Mouse (Mus musculus) kidney, embryonic 14.5 days (tissue): Measurements from ENCODE around the gene Hs1bp3. TPM values are rescaled to one million over a fixed set of nuclear protein-coding genes. Genes with fewer than 3 reads are reported as not detected.
A peak's percentile ranks its signal among the peaks of the same experiment; 100 is the strongest.

Source experiments
- ATAC-seq: fragments of 200-750 bp; cut with Nextera tagmentation; 2 replicates; pipeline ENCODE4 v1.8.0; 2017; ENCODE audit warnings: moderate number of reproducible peaks, mild to moderate bottlenecking, moderate TSS enrichment, moderate library complexity; ENCODE audit not compliant: low FRiP score, low TSS enrichment
- H3K27ac ChIP-seq: fragments of 300-500 bp; sonication (generic); 2 replicates; pipeline ENCODE4 v1.5.1; 2014; ENCODE audit warnings: low read depth, mild to moderate bottlenecking, low read length, moderate library complexity, mixed read lengths
- H3K27me3 ChIP-seq: fragments of 300-500 bp; sonication (generic); 2 replicates; pipeline ENCODE4 v1.6.1; 2014; ENCODE audit warnings: mild to moderate bottlenecking, low read length; ENCODE audit not compliant: control insufficient read depth, insufficient read depth
- H3K36me3 ChIP-seq: fragments of 300-500 bp; sonication (generic); 2 replicates; pipeline ENCODE4 v1.6.1; 2014; ENCODE audit warnings: low read length, mixed read lengths; ENCODE audit not compliant: control insufficient read depth, insufficient read depth
- H3K4me1 ChIP-seq: fragments of 300-500 bp; sonication (generic); 2 replicates; pipeline ENCODE4 v1.6.1; 2014; ENCODE audit warnings: low read length, mixed read lengths; ENCODE audit not compliant: control insufficient read depth, insufficient read depth
- H3K4me2 ChIP-seq: fragments of 300-500 bp; sonication (generic); replicated peaks from 2 replicates; pipeline ENCODE4 v1.6.1; 2014; ENCODE audit warnings: low read depth, mild to moderate bottlenecking, low read length
- H3K4me3 ChIP-seq: fragments of 300-500 bp; sonication (generic); 2 replicates; pipeline ENCODE4 v1.5.1; 2014; ENCODE audit warnings: mild to moderate bottlenecking, low read length
- H3K9ac ChIP-seq: fragments of 300-500 bp; sonication (generic); 2 replicates; pipeline ENCODE4 v1.6.1; 2014; ENCODE audit warnings: low read depth, mild to moderate bottlenecking, low read length, moderate library complexity
- H3K9me3 ChIP-seq: fragments of 300-500 bp; sonication (generic); 2 replicates; pipeline ENCODE4 v1.6.1; 2016; ENCODE audit warnings: low read length; ENCODE audit not compliant: control insufficient read depth
- WGBS: fragments of 180-500 bp; shearing (Covaris S2); extraction: QIAGEN DNeasy Blood & Tissue Kit; methylation state at CpG from one replicate; pipeline ENCODE4 v1.1.7; 2014; 5-methylcytosine and 5-hydroxymethylcytosine counted together
- polyA plus RNA-seq: library from polyadenylated mRNA; unstranded; fragments of >200 nt; fragmentation: Nextera tagmentation; extraction: Ambion mirVana; gene quantifications from 2 replicates; pipeline ENCODE4 v1.2.1, GENCODE M21; 2014

Gene Hs1bp3
- polyA plus RNA-seq, 1 experiment from 2014 or later: 11.6 TPM

DNA sequence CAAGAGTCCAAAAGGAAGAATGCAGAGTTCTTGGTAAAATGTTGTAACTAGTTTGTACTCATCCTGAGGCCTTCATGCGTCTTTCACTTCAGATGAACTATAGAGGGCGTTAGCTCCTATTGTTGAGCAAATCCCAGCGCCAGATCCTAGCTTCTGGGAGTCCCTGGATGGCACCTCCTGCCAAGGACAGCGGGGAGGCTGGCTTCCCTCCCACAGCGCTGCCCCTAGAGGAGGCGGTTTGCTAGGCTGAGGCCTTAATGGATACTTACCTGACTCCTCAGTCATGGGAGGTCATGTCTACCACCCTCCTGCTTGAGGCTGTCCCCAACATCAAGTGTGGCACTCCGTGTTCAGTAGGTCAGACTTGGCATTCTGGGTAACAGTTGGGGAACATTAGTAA, 16.0 kb downstream of the Hs1bp3 start:
- Histone ChIP-seq H3K4me1 (peaks cover 12% of the 10 kb centered on the region), H3K4me2 (no peak overlapping the region), H3K9ac (no peak overlapping the region), H3K9me3 (no peaks in the 10 kb centered on the region), H3K27me3 (no peaks in the 10 kb centered on the region), H3K27ac (no peak overlapping the region), H3K4me3 (no peak overlapping the region), H3K36me3 (0 out of 2 replicates have a peak, but pooled peaks cover 2% of the 10 kb centered on the region)
- WGBS: 93% methylated on average over 7 of the region's 7 CpGs
- ATAC-seq: no peak

DNA sequence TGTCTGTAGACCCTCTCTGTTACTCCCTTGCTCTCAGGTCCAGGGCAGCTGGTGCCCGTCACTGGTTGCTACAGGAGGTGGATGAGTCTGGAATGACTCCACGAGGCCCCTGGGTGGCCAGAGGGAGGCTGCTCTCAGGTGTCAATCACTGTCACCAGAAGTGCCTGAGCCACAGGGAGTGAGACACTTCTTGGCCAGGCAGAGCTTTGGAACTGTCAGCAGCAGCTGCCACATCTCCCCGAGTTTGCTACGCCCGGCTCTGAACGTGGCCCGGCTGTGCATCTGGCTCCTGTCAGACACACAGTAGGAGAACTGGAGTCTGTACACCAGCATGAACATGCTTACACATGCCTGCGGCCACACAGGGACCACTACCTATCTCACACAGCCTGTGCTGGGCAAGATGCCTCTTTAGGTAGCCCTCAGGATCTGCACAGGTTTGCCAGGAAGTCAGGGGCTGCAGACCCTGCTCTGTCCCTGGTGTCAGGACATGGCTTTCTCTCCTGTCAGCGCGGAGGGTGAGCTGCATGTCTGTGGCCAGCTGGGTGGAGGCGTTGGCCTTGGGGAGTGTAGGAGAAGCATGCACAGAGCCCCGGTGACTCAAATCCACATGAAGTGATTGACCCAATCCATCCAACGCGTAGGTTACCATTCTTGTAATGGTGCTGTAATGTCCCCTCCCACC, 18.4 kb downstream of the Hs1bp3 start:
- H3K36me3 ChIP-seq: peaks cover 11% of the 10 kb centered on the region; the same call in 1 of the 2 replicates
- no peaks in the 10 kb centered on the region for H3K9me3 ChIP-seq
- no peak overlapping the region for H3K4me3 ChIP-seq
- H3K9ac ChIP-seq: peak overlapping the region; percentile 31; the same call in 1 of the 2 replicates
- H3K27me3 ChIP-seq: no peaks in the 10 kb centered on the region
- H3K4me1 ChIP-seq: peaks cover 12% of the 10 kb centered on the region
- 38% methylated on average over 14 of the region's 14 CpGs for WGBS
- peak; percentile 76 for ATAC-seq
- 0 out of 2 replicates have a peak overlapping the region, but pooled peaks have one; percentile 6 for H3K27ac ChIP-seq
- H3K4me2 ChIP-seq: no peak overlapping the region

DNA sequence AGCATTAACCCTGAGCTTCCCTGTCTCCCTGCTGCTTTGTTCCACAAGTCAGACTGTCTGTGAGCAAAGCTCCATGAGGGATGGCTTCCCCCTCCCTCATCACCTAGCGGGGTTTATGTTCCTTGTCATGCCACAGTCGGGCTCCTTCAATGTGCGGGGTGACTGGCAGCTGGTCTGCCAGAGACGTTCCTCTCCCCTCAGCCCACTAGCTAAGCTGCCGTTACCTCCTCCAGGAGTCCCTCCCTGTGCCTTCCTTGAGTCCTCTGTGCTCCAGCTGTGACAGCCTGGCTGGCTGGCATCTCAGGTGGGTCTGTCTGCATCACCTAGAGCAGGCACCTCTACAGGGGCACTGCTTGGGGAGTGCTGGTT, 18.9 kb downstream of the Hs1bp3 start:
- H3K4me3 ChIP-seq: no peak overlapping the region
- ATAC-seq: peak; percentile 23; the same call in 1 of the 2 replicates
- no peak overlapping the region for H3K27ac ChIP-seq
- no peak overlapping the region for H3K4me2 ChIP-seq
- no peak overlapping the region for H3K9ac ChIP-seq
- H3K36me3 ChIP-seq: peaks cover 12% of the 10 kb centered on the region; the same call in 1 of the 2 replicates
- no peaks in the 10 kb centered on the region for H3K9me3 ChIP-seq
- WGBS: 44% methylated on average over 5 of the region's 5 CpGs
- no peaks in the 10 kb centered on the region for H3K27me3 ChIP-seq
- peaks cover 12% of the 10 kb centered on the region for H3K4me1 ChIP-seq

DNA sequence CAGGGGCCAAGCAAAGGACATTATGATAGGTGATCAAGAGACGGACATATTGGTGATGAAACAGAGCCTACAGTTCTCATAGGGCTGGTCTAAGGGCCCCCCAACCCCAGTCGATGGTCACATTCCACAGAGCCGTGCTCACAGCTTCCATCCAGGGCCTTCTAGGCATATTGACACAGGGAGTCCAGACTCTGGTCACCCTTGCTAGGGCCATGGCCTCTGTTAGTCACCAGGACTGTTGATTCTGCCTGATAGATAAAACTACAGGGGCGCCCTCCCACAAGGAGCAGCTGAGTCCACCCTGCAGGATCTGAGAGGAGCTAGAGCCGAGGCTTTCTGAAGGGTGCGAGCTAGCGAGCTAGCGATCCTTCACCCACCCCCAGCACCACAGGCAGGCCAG, 20.4 kb downstream of the Hs1bp3 start:
- H3K4me1 ChIP-seq: peaks cover 12% of the 10 kb centered on the region
- H3K27ac ChIP-seq: no peak overlapping the region
- 91% methylated on average over 8 of the region's 8 CpGs for WGBS
- H3K36me3 ChIP-seq: peaks cover 20% of the 10 kb centered on the region; the same call in 1 of the 2 replicates
- no peak overlapping the region for H3K4me2 ChIP-seq
- H3K4me3 ChIP-seq: no peak overlapping the region
- H3K27me3 ChIP-seq: no peaks in the 10 kb centered on the region
- H3K9me3 ChIP-seq: no peaks in the 10 kb centered on the region
- H3K9ac ChIP-seq: no peak overlapping the region
- no peak for ATAC-seq

- no peak for ATAC-seq
- H3K9ac ChIP-seq: no peak overlapping the region
Observed at GRCm38 (mm10) chr12:8334261-8334660, 21.0 kb downstream of the Hs1bp3 start.

GRCm38 (mm10) chr12:8335503-8335902, 22.3 kb downstream of the Hs1bp3 start:
- 86% methylated on average over 2 of the region's 2 CpGs for WGBS
- Histone ChIP-seq H3K9ac (no peak overlapping the region), H3K9me3 (no peaks in the 10 kb centered on the region), H3K4me3 (no peak overlapping the region), H3K36me3 (peaks cover 24% of the 10 kb centered on the region; the same call in 1 of the 2 replicates), H3K27me3 (no peaks in the 10 kb centered on the region), H3K4me1 (peaks cover 15% of the 10 kb centered on the region), H3K4me2 (no peak overlapping the region), H3K27ac (no peak overlapping the region)
- ATAC-seq: no peak

More at GRCm38 (mm10) chr12:8334261-8334660, 21.0 kb downstream of the Hs1bp3 start:
- peaks cover 12% of the 10 kb centered on the region for H3K4me1 ChIP-seq
- H3K4me3 ChIP-seq: no peak overlapping the region
- no peak overlapping the region for H3K27ac ChIP-seq
- WGBS: 77% methylated on average over 4 of the region's 4 CpGs
- H3K4me2 ChIP-seq: no peak overlapping the region
- H3K27me3 ChIP-seq: no peaks in the 10 kb centered on the region
- no peaks in the 10 kb centered on the region for H3K9me3 ChIP-seq
- H3K36me3 ChIP-seq: peaks cover 24% of the 10 kb centered on the region; the same call in 1 of the 2 replicates

GRCm38 (mm10) chr12:8336601-8337285, 23.5 kb downstream of the Hs1bp3 start:
- H3K36me3 ChIP-seq: peaks cover 24% of the 10 kb centered on the region; the same call in 1 of the 2 replicates
- 83% methylated on average over 10 of the region's 10 CpGs for WGBS
- H3K4me1 ChIP-seq: peaks cover 9% of the 10 kb centered on the region
- H3K27ac ChIP-seq: no peak overlapping the region
- no peak overlapping the region for H3K4me2 ChIP-seq
- ATAC-seq: no peak
- H3K9ac ChIP-seq: no peak overlapping the region
- no peaks in the 10 kb centered on the region for H3K9me3 ChIP-seq
- H3K27me3 ChIP-seq: no peaks in the 10 kb centered on the region
- H3K4me3 ChIP-seq: no peak overlapping the region

DNA sequence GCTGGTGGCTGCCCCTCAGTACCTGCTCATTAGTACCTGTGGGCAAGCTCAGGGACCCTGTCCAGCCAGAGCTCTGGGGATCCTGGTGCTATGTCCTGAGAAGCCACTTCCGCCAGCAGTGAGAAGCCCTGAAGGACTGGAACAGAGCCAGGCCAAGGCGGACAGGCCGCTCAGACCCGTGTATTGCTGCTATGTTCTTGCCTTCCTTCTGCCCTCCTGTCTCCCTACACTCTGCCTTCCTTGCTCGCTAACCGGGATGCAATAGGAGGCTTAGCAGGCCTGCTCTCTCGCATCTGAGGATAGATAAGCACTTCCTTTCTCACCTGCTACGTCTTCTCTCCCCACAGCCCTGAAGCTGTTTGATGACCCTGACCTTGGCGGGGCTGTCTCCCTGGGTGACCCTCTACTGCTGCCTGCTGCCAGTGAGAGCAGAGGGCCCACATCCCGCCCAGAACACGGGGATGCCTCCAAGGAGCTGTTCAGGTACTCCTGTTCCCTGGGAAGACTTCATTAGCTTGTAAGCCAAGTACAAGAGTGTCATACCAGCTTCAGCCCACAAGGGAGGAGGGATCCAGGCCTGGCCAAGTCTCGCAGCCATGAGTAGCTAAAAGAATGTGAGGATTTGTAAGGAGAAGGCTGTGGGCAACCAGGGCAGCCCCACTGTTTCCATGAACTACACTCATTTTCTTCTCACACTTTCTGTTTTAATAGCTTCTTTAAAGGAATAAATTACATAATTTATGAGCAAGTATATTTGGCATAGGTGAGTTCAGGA, 24.2 kb downstream of the Hs1bp3 start:
- no peak overlapping the region for H3K4me2 ChIP-seq
- H3K36me3 ChIP-seq: peaks cover 31% of the 10 kb centered on the region; the same call in 1 of the 2 replicates
- 74% methylated on average over 12 of the region's 12 CpGs for WGBS
- no peak for ATAC-seq
- H3K4me1 ChIP-seq: peaks cover 4% of the 10 kb centered on the region; the same call in 1 of the 2 replicates
- no peaks in the 10 kb centered on the region for H3K27me3 ChIP-seq
- H3K9me3 ChIP-seq: no peaks in the 10 kb centered on the region
- no peak overlapping the region for H3K27ac ChIP-seq
- no peak overlapping the region for H3K9ac ChIP-seq
- no peak overlapping the region for H3K4me3 ChIP-seq
